Mouse (Mus musculus) MEL (cell line): ENCODE results near the gene Rap1gds1. TPM values are rescaled to one million over a fixed set of nuclear protein-coding genes. Genes with fewer than 3 reads are reported as not detected.

Experiments
- DNase-seq: peaks from one replicate; pipeline ENCODE4 v3.0.0; 2011; ENCODE audit warnings: low read depth, low spot score
- H3K27ac ChIP-seq: 2 replicates; pipeline ENCODE4 v1.5.1; 2012; ENCODE audit warnings: low read depth, mild to moderate bottlenecking, control low read depth, low read length, moderate library complexity; ENCODE audit not compliant: control insufficient read depth
- H3K27me3 ChIP-seq, 2 experiments: fragments of 150-350 bp in 1 of 2; sonication (generic) in 1 of 2; 2 replicates each; pipeline ENCODE4 v1.6.1; 2012; ENCODE audit warnings: low read length in 2 of 2, mild to moderate bottlenecking in 2 of 2, improper control_type of control experiment in 1 of 2, moderate library complexity in 1 of 2; ENCODE audit not compliant: insufficient read depth in 2 of 2, control insufficient read depth in 1 of 2
- H3K36me3 ChIP-seq, 2 experiments: 2 replicates each; pipeline ENCODE4 v1.6.1; 2012 to 2014; ENCODE audit warnings: low read length in 2 of 2, improper control_type of control experiment in 1 of 2, inconsistent platforms in 1 of 2, mild to moderate bottlenecking in 1 of 2; ENCODE audit not compliant: insufficient read depth in 2 of 2, control insufficient read depth in 1 of 2
- H3K4me1 ChIP-seq, 2 experiments: fragments of 150-350 bp in 1 of 2; sonication (generic) in 1 of 2; 2 replicates each; pipeline ENCODE4 v1.6.1; 2012; ENCODE audit warnings: low read length in 2 of 2, improper control_type of control experiment in 1 of 2, mild to moderate bottlenecking in 1 of 2; ENCODE audit not compliant: insufficient read depth in 2 of 2, control insufficient read depth in 1 of 2
- H3K4me3 ChIP-seq, 2 experiments: fragments of 150-350 bp in 1 of 2; sonication (generic) in 1 of 2; 2 replicates each; pipeline ENCODE4 v1.5.1; 2012; ENCODE audit warnings: low read depth in 2 of 2, low read length in 2 of 2, mild to moderate bottlenecking in 2 of 2, moderate library complexity in 2 of 2, control low read depth in 1 of 2, improper control_type of control experiment in 1 of 2; ENCODE audit not compliant: control insufficient read depth in 1 of 2, insufficient read depth in 1 of 2
- H3K79me2 ChIP-seq: 2 replicates; pipeline ENCODE4 v1.6.1; 2012; ENCODE audit warnings: mild to moderate bottlenecking, low read length, moderate library complexity; ENCODE audit not compliant: control insufficient read depth, poor library complexity, insufficient read depth
- H3K9ac ChIP-seq: 2 replicates; pipeline ENCODE4 v1.6.1; 2012; ENCODE audit warnings: low read depth, mild to moderate bottlenecking, control low read depth, low read length, moderate library complexity; ENCODE audit not compliant: control insufficient read depth, poor library complexity, severe bottlenecking
- H3K9me3 ChIP-seq: fragments of 150-350 bp; sonication (generic); replicated peaks from 2 replicates; pipeline ENCODE4 v1.6.1; 2012; ENCODE audit warnings: mild to moderate bottlenecking, low read length, improper control_type of control experiment, moderate library complexity; ENCODE audit not compliant: insufficient read depth
- BHLHE40 ChIP-seq: IDR thresholded peaks from 2 replicates; pipeline ENCODE4 v1.6.1; 2012; ENCODE audit warnings: low read depth, mild to moderate bottlenecking, inconsistent platforms, low read length, improper control_type of control experiment, borderline replicate concordance
- CHD1 ChIP-seq: IDR thresholded peaks from 2 replicates; pipeline ENCODE4 v1.6.1; 2012; ENCODE audit warnings: low read depth, mild to moderate bottlenecking, inconsistent platforms, low read length, improper control_type of control experiment
- E2F4 ChIP-seq: IDR thresholded peaks from 2 replicates; pipeline ENCODE4 v1.6.1; 2011; ENCODE audit warnings: low read depth, low read length, improper control_type of control experiment, borderline replicate concordance
- EP300 ChIP-seq, 2 experiments: IDR thresholded peaks; 2 replicates each; pipeline ENCODE4 v1.6.1; 2011; ENCODE audit warnings: improper control_type of control experiment in 2 of 2, low read length in 2 of 2, low read depth in 1 of 2, mild to moderate bottlenecking in 1 of 2
- GABPA ChIP-seq: IDR thresholded peaks from 2 replicates; pipeline ENCODE4 v1.6.1; 2012; ENCODE audit warnings: low read depth, mild to moderate bottlenecking, inconsistent platforms, low read length, improper control_type of control experiment, moderate library complexity
- HCFC1 ChIP-seq: IDR thresholded peaks from 2 replicates; pipeline ENCODE4 v1.6.1; 2012; ENCODE audit warnings: low read depth, mild to moderate bottlenecking, inconsistent platforms, low read length, improper control_type of control experiment, moderate library complexity
- JUND ChIP-seq: IDR thresholded peaks from 2 replicates; pipeline ENCODE4 v1.6.1; 2011; ENCODE audit warnings: low read depth, mild to moderate bottlenecking, improper control_type of control experiment, low read length
- KAT2A ChIP-seq: conservative IDR thresholded peaks from 2 replicates; pipeline ENCODE4 v1.6.1; 2012; ENCODE audit warnings: low read depth, low read length, improper control_type of control experiment, inconsistent platforms
- MAZ ChIP-seq: IDR thresholded peaks from 2 replicates; pipeline ENCODE4 v1.6.1; 2012; ENCODE audit warnings: low read depth, mild to moderate bottlenecking, inconsistent platforms, low read length, improper control_type of control experiment
- MEF2A ChIP-seq: IDR thresholded peaks from 2 replicates; pipeline ENCODE4 v1.6.1; 2014; ENCODE audit warnings: low read depth, mild to moderate bottlenecking, inconsistent platforms, low read length, improper control_type of control experiment; ENCODE audit not compliant: poor library complexity, insufficient replicate concordance, severe bottlenecking; ENCODE audit errors: extremely low read depth
- MYB ChIP-seq: IDR thresholded peaks from 2 replicates; pipeline ENCODE4 v1.6.1; 2011; ENCODE audit warnings: mild to moderate bottlenecking, low read depth, low read length, improper control_type of control experiment
- MYC ChIP-seq: IDR thresholded peaks from 2 replicates; pipeline ENCODE4 v1.6.1; 2011; ENCODE audit warnings: low read depth, mild to moderate bottlenecking, low read length, improper control_type of control experiment, moderate library complexity
- RCOR1 ChIP-seq: IDR thresholded peaks from 2 replicates; pipeline ENCODE4 v1.6.1; 2012; ENCODE audit warnings: low read depth, mild to moderate bottlenecking, inconsistent platforms, low read length, improper control_type of control experiment
- TCF12 ChIP-seq: IDR thresholded peaks from 2 replicates; pipeline ENCODE4 v1.6.1; 2014; ENCODE audit warnings: low read depth, mild to moderate bottlenecking, inconsistent platforms, low read length, improper control_type of control experiment, moderate library complexity
- USF1 ChIP-seq: IDR thresholded peaks from 2 replicates; pipeline ENCODE4 v1.6.1; 2014; ENCODE audit warnings: low read depth, mild to moderate bottlenecking, inconsistent platforms, low read length, improper control_type of control experiment, moderate library complexity
- ZKSCAN1 ChIP-seq: IDR thresholded peaks from 2 replicates; pipeline ENCODE4 v1.6.1; 2012; ENCODE audit warnings: low read depth, mild to moderate bottlenecking, inconsistent platforms, low read length, improper control_type of control experiment, moderate library complexity
- polyA plus RNA-seq, 2 experiments: library from polyadenylated mRNA; stranded (reverse) in 1 of 2; unstranded in 1 of 2; fragments of >175 nt in 1 of 2; fragments of >200 nt in 1 of 2; gene quantifications; 2 replicates each; pipeline versions ENCODE4 v1.2.1 to v1.2.4; 2012; ENCODE audit warnings: low replicate concordance in 2 of 2, low read depth in 1 of 2; ENCODE audit not compliant: insufficient read length in 2 of 2, insufficient read depth in 1 of 2, missing spikeins in 1 of 2
- total RNA-seq: library from RNA; depleted of rRNA; stranded (reverse); fragments of 300-350 nt; gene quantifications from 2 replicates; pipeline ENCODE4 v1.2.3, GENCODE M21; 2012

The Rap1gds1 gene
- total and polyA plus RNA-seq, 3 experiments, result 34.7 to 67.2 (median 53.3) TPM

- DNase-seq, result no peak
- TF ChIP-seq ZKSCAN1 (no peak), CHD1 (no peak), HCFC1 (no peak), EP300 (IDR thresholded peaks at IDR 0.05; ENCODE audit: low read depth in 1 of 2, low read length in 2 of 2) (no peak)
- Histone ChIP-seq H3K9ac (no peak overlapping the region), H3K9me3 (no peaks in the 10 kb centered on the region), H3K79me2 (no peaks in the 10 kb centered on the region), H3K4me3 (no peak overlapping the region), H3K27ac (no peak overlapping the region), H3K36me3 (peaks cover 0 to 7% of the 10 kb centered on the region in 2 experiments; a peak in 2 of 4 replicates), H3K4me1 (peaks cover 0 to 4% of the 10 kb centered on the region in 2 experiments; a peak in 3 of 4 replicates), H3K27me3 (no peaks in the 10 kb centered on the region)
Observed at GRCm38 (mm10) chr3:138918241-138918640, 156.8 kb downstream of the Rap1gds1 start.

DNA sequence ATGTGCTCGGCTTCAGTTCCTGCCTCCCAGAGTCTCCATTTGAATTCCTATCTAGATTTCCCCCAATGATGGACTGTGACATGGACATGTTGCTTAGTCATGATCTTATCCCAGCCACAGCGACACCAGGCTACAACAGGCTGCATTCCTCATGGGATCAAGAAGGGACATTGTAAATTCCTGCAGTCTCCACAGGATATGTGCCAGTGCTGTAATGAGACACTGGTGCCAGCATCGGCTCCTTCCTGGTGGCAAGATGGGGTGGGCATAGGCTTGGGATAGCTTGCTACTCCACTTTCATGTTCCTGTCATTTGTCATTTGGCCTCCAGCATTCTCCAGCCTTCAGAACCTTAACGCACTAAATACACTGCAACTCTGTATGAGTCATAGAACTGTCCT, 158.0 kb downstream of the Rap1gds1 start:
- no peak for DNase-seq
- Histone ChIP-seq H3K79me2 (no peaks in the 10 kb centered on the region), H3K9me3 (no peaks in the 10 kb centered on the region), H3K4me3 (no peak overlapping the region), H3K9ac (no peak overlapping the region), H3K4me1 (no peaks in the 10 kb centered on the region; a peak in 1 of 4 replicates)
- TF ChIP-seq MYC (no peak), KAT2A (no peak), BHLHE40 (no peak), MYB (no peak), RCOR1 (no peak), HCFC1 (no peak), USF1 (no peak), E2F4 (no peak), MEF2A (no peak), MAZ (no peak), GABPA (no peak), CHD1 (no peak)
- TF ChIP-seq, all 39 proteins: peak for 0
- Histone ChIP-seq H3K27me3 (no peaks in the 10 kb centered on the region), H3K27ac (no peak overlapping the region), H3K36me3 (peaks cover 0 to 2% of the 10 kb centered on the region in 2 experiments; a peak in 2 of 4 replicates)

- H3K27me3 ChIP-seq, result no peaks in the 10 kb centered on the region
- TF ChIP-seq JUND, result no peak
- TF ChIP-seq EP300 (IDR thresholded peaks at IDR 0.05; ENCODE audit: low read depth in 1 of 2, low read length in 2 of 2), result no peak
- TF ChIP-seq CHD1, result no peak
- no peak for TF ChIP-seq MYB
- no peak for TF ChIP-seq TCF12
- H3K36me3 ChIP-seq, result no peaks in the 10 kb centered on the region
- no peaks in the 10 kb centered on the region for H3K79me2 ChIP-seq
- no peaks in the 10 kb centered on the region; a peak in 1 of 4 replicates for H3K4me1 ChIP-seq
- no peaks in the 10 kb centered on the region for H3K9me3 ChIP-seq
- H3K9ac ChIP-seq, result no peak overlapping the region
- H3K27ac ChIP-seq, result no peak overlapping the region
- H3K4me3 ChIP-seq, result no peak overlapping the region
- no peak for DNase-seq
Observed at GRCm38 (mm10) chr3:138916591-138916990, 158.4 kb downstream of the Rap1gds1 start.
